9 mouse cellular contexts compared by ENCODE assay signal in genomic region chr19:8718357-8718756, GRCm38 (mm10). TPM values are rescaled to one million over a fixed set of nuclear protein-coding genes. Genes with fewer than 3 reads are reported as not detected.
DNase-seq lines count a peak whose midpoint lies in the region; ATAC-seq lines count a peak whose summit lies in the region.
"Had no signal": no experiment of that assay in that cellular context is flagged by ENCODE, and none has a peak within 500 bp of the region (broad histone marks: within the 10 kb centered on the region; RNA-seq: fewer than 3 reads in every experiment).

No protein-coding gene starts in this region.

- H3K27ac ChIP-seq in forebrain, embryonic 11.5 days (ENCODE audit: low read depth, low read length), result no peak overlapping the region
- no peak overlapping the region for H3K27ac ChIP-seq in forebrain, embryonic 15.5 days (replicated peaks)
- H3K27ac ChIP-seq: stomach, embryonic 15.5 days had no signal

- no peak for ATAC-seq in forebrain, embryonic 11.5 days (replicated peaks; ENCODE audit: low FRiP score)
- ATAC-seq in forebrain, embryonic 15.5 days (replicated peaks), result no peak

- H3K9ac ChIP-seq in forebrain, embryonic 11.5 days (ENCODE audit: low read length), result no peak overlapping the region
- H3K9ac ChIP-seq in forebrain, embryonic 15.5 days (replicated peaks), result no peak overlapping the region
- H3K9ac ChIP-seq: stomach, embryonic 15.5 days had no signal

- peak; percentile 75 for DNase-seq in forebrain, embryonic 11.5 days (ENCODE audit: low spot score)
- peak; percentile 41 for DNase-seq in ovary, postnatal 36 days (ENCODE audit: low spot score)
- no peak for DNase-seq in ovary, postnatal 10 days (ENCODE audit: low spot score)
- peak; percentile 78 for DNase-seq in brain, adult 2 months (ENCODE audit: low read depth, low spot score)
- DNase-seq in heart, postnatal 14 days, result peak; percentile 70 to 78
- peak; percentile 81 for DNase-seq in lung, postnatal 10 days
- DNase-seq in splenic B cell, adult 2 months (ENCODE audit: low read depth, low spot score), result peak; percentile 91

- no peak overlapping the region for H3K4me2 ChIP-seq in forebrain, embryonic 11.5 days (ENCODE audit: low read depth, low read length, severe bottlenecking)
- H3K4me2 ChIP-seq in forebrain, embryonic 15.5 days (replicated peaks), result no peak overlapping the region
- H3K4me2 ChIP-seq: stomach, embryonic 15.5 days had no signal

- H3K36me3 ChIP-seq in forebrain, embryonic 11.5 days (ENCODE audit: control insufficient read depth, insufficient read depth, low read length), result no peaks in the 10 kb centered on the region
- no peaks in the 10 kb centered on the region for H3K36me3 ChIP-seq in forebrain, embryonic 15.5 days
- no peaks in the 10 kb centered on the region for H3K36me3 ChIP-seq in splenic B cell, adult 2 months (ENCODE audit: control insufficient read depth, insufficient read depth, low read length, poor library complexity, severe bottlenecking)
- H3K36me3 ChIP-seq: stomach, embryonic 15.5 days had no signal

- intact Hi-C loops in heart, postnatal 14 days (cut with DNase I), result loop anchor here (5.0 kb wide), 1 partner anchor 99 kb away; the partner anchor contains the start of gene Ttc9c

- WGBS in forebrain, embryonic 11.5 days, result 61% methylated on average over 3 of the region's 3 CpGs
- WGBS in forebrain, embryonic 15.5 days, result 74% methylated on average over 3 of the region's 3 CpGs

- no peak overlapping the region for H3K4me3 ChIP-seq in forebrain, embryonic 11.5 days (ENCODE audit: low read depth, low read length)
- no peak overlapping the region for H3K4me3 ChIP-seq in forebrain, embryonic 15.5 days
- H3K4me3 ChIP-seq: stomach, embryonic 15.5 days had no signal

- no peaks in the 10 kb centered on the region for H3K27me3 ChIP-seq in forebrain, embryonic 11.5 days (ENCODE audit: control insufficient read depth, insufficient read depth, low read length)
- no peaks in the 10 kb centered on the region for H3K27me3 ChIP-seq in forebrain, embryonic 15.5 days
- no peaks in the 10 kb centered on the region for H3K27me3 ChIP-seq in splenic B cell, adult 2 months (ENCODE audit: control insufficient read depth, insufficient read depth, low read length, poor library complexity, severe bottlenecking)
- H3K27me3 ChIP-seq: stomach, embryonic 15.5 days had no signal

- peaks cover 6% of the 10 kb centered on the region; the same call in 1 of the 2 replicates for H3K4me1 ChIP-seq in forebrain, embryonic 11.5 days (replicated peaks; ENCODE audit: control insufficient read depth, insufficient read depth, low read length)
- peaks cover 20% of the 10 kb centered on the region for H3K4me1 ChIP-seq in forebrain, embryonic 15.5 days

- H3K9me3 ChIP-seq in forebrain, embryonic 11.5 days (ENCODE audit: control insufficient read depth, low read length), result no peaks in the 10 kb centered on the region
- H3K9me3 ChIP-seq in forebrain, embryonic 15.5 days, result no peaks in the 10 kb centered on the region
- H3K9me3 ChIP-seq: stomach, embryonic 15.5 days had no signal

RNA-seq across cellular contexts. Expression of gene Slc3a2, which starts 4.8 kb away (rescaled TPM):
- 132 and 143 TPM in 2 replicates for polyA plus RNA-seq in forebrain, embryonic 11.5 days (2014; fragmentation: Nextera tagmentation; extraction: Ambion mirVana)
- 164 and 171 TPM in 2 replicates for polyA plus RNA-seq in forebrain, embryonic 15.5 days (2015; fragmentation: Nextera tagmentation; extraction: Ambion mirVana)
- 10 to 100 TPM; 39.8 to 50.9 TPM for total RNA-seq in heart, postnatal 14 days (2021)

RNA-seq across cellular contexts. Expression of gene Wdr74, which starts 17.3 kb away (rescaled TPM):
- 79.5 and 89.2 TPM in 2 replicates for polyA plus RNA-seq in forebrain, embryonic 11.5 days (2014; fragmentation: Nextera tagmentation; extraction: Ambion mirVana)
- 96.5 and 97.4 TPM in 2 replicates for polyA plus RNA-seq in forebrain, embryonic 15.5 days (2015; fragmentation: Nextera tagmentation; extraction: Ambion mirVana)
- total RNA-seq in heart, postnatal 14 days (2021), result 10 to 100 TPM; 19.1 to 20.1 TPM

RNA-seq across cellular contexts. Expression of gene 1700092M07Rik, which starts 22.2 kb away (rescaled TPM):
- 2.3 and 3.1 TPM in 2 replicates for polyA plus RNA-seq in forebrain, embryonic 11.5 days (2014; fragmentation: Nextera tagmentation; extraction: Ambion mirVana)
- polyA plus RNA-seq in forebrain, embryonic 15.5 days (2015; fragmentation: Nextera tagmentation; extraction: Ambion mirVana), result 1.5 and 2.5 TPM in 2 replicates
- total RNA-seq in heart, postnatal 14 days (2021), result under 1 TPM in 1 of 2 experiments, not detected in 1; 0.95 TPM

RNA-seq across cellular contexts. Expression of gene Stx5a, which starts 22.9 kb away (rescaled TPM):
- polyA plus RNA-seq in forebrain, embryonic 11.5 days (2014; fragmentation: Nextera tagmentation; extraction: Ambion mirVana), result 88.4 and 93.8 TPM in 2 replicates
- polyA plus RNA-seq in forebrain, embryonic 15.5 days (2015; fragmentation: Nextera tagmentation; extraction: Ambion mirVana), result 130 and 133 TPM in 2 replicates
- total RNA-seq in heart, postnatal 14 days (2021), result 10 to 100 TPM; 37.4 to 40.5 TPM

RNA-seq across cellular contexts. Expression of gene Nxf1, which starts 38.5 kb away (rescaled TPM):
- polyA plus RNA-seq in forebrain, embryonic 11.5 days (2014; fragmentation: Nextera tagmentation; extraction: Ambion mirVana), result 238 and 247 TPM in 2 replicates
- 187 and 192 TPM in 2 replicates for polyA plus RNA-seq in forebrain, embryonic 15.5 days (2015; fragmentation: Nextera tagmentation; extraction: Ambion mirVana)
- total RNA-seq in heart, postnatal 14 days (2021), result 10 to 100 TPM; 59.3 to 59.5 TPM
